Mouse (Mus musculus): ENCODE results near the gene Ube4b.

DNA sequence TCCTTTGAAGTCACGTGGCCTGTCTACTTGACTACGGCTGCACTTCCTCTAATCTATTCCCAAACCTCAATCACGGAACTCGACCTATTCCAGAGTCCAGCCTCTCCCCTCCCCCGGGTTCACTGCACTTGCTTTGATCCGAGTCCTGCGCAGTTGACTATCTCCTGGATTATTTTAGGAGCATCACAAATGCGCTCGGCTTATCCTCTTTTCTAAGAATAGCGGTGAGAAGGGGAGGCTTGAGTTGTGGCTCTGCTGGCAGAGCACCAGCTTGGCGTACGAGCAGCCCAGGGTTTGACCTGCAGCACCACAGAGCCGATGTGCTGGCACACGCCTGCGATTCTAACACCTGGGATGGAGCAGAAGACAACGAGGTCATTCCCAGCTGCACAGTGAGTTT is 102.8 kb downstream of the Ube4b start:
- TF ChIP-seq CTCF (IDR thresholded peaks at IDR 0.05; ENCODE audit: borderline replicate concordance, control insufficient read depth, extremely low read depth, insufficient read depth, low read length, poor library complexity) = no peak
- no peak for TF ChIP-seq POLR2A (IDR thresholded peaks at IDR 0.05; ENCODE audit: control insufficient read depth, extremely low read depth, insufficient read depth, low read length, poor library complexity)

Data from thymus, adult 2 months (tissue).